Mouse (Mus musculus): ENCODE data around the gene Panx2. TPM values are rescaled to one million over a fixed set of nuclear protein-coding genes. Genes with fewer than 3 reads are reported as not detected.

Gene Panx2
- polyA plus RNA-seq, 1 experiment = 2.6 TPM

DNA sequence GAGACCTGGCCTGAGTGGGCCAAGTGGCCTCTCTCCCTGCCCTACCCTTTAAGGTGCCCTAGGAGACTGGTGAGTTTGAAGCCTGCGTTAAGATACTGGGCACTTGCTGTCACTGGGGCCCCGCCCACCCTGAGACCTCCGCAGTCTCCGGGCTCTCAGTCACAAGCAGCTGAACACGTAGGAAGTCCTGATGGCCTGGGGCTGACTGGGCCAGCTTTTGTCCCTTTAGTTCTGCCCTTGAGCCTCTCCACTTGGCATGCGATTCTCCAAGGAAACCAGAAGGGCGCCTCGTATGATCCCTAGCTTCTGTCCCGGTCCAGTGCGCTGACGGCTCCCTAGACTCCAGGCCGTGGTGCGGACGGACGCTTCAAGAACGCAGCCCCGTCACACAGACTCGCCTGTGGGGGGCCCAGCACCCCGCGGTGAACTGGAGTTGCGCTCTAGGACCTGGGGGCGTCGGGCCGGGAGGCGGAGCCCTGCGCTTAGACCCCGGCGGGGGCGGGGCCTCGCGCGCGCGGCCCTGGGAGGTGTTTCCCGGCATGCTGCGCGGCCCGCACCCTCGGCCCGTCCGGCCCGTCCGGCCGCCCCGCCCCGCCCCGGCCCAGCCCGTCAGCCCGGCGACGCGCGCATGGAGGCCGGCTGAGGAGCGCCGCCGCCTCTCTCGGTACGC lies 16.1 kb downstream of the Panx2 start:
- no peaks in the 10 kb centered on the region for H3K36me3 ChIP-seq (ENCODE audit: control insufficient read depth, insufficient read depth, low read length)
- H3K4me3 ChIP-seq (ENCODE audit: control insufficient read depth, low read depth, low read length) = peak overlapping the region; percentile 98
- no peaks in the 10 kb centered on the region for H3K27me3 ChIP-seq (ENCODE audit: control insufficient read depth, insufficient read depth, low read length)
- no peak for TF ChIP-seq POLR2A (IDR thresholded peaks at IDR 0.05; ENCODE audit: control insufficient read depth, low read depth, low read length)
- no peak for TF ChIP-seq CTCF (IDR thresholded peaks at IDR 0.05; ENCODE audit: control insufficient read depth, insufficient read depth, insufficient replicate concordance, low read depth, low read length)
- peaks cover 15% of the 10 kb centered on the region for H3K4me1 ChIP-seq (ENCODE audit: control insufficient read depth, insufficient read depth, low read length)
- peak overlapping the region; percentile 67 for H3K27ac ChIP-seq (ENCODE audit: control insufficient read depth, insufficient read depth, low read depth, low read length)

DNA sequence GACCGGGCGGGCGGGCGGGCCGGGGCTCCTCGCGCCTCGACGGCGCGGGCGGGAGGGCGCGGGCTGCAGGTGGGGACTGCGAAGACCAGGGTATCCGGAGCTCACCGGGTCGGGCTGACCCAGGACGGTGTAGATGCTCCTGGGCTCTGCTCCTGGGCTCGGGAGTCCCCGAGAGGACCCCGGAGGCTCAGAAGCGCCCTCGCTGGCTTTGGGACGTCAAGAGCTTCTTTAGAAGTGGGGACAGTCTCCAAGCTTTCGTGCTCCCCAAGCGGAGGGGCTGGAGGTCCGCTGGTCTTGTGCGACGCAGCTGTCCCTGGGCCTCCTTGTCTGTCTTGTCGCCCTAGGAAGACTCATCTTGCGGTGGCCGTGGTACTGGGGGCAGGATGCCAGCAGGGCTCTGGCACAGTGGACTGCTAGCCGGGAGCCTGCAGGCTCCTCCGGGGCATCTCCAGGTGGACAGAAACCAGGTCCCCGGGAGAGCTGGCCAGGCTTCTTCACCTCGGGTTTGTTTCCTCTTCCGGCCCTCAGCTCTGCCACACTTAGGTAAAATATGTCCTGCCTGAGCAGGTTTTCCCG lies 16.7 kb downstream of the Panx2 start:
- Histone ChIP-seq H3K4me1 (ENCODE audit: control insufficient read depth, insufficient read depth, low read length) (peaks cover 13% of the 10 kb centered on the region), H3K27me3 (ENCODE audit: control insufficient read depth, insufficient read depth, low read length) (no peaks in the 10 kb centered on the region), H3K27ac (ENCODE audit: control insufficient read depth, insufficient read depth, low read depth, low read length) (peak overlapping the region; percentile 73), H3K36me3 (ENCODE audit: control insufficient read depth, insufficient read depth, low read length) (no peaks in the 10 kb centered on the region), H3K4me3 (ENCODE audit: control insufficient read depth, low read depth, low read length) (peak overlapping the region; percentile 98)
- TF ChIP-seq POLR2A (IDR thresholded peaks at IDR 0.05; ENCODE audit: control insufficient read depth, low read depth, low read length) (no peak), CTCF (IDR thresholded peaks at IDR 0.05; ENCODE audit: control insufficient read depth, insufficient read depth, insufficient replicate concordance, low read depth, low read length) (no peak)

DNA sequence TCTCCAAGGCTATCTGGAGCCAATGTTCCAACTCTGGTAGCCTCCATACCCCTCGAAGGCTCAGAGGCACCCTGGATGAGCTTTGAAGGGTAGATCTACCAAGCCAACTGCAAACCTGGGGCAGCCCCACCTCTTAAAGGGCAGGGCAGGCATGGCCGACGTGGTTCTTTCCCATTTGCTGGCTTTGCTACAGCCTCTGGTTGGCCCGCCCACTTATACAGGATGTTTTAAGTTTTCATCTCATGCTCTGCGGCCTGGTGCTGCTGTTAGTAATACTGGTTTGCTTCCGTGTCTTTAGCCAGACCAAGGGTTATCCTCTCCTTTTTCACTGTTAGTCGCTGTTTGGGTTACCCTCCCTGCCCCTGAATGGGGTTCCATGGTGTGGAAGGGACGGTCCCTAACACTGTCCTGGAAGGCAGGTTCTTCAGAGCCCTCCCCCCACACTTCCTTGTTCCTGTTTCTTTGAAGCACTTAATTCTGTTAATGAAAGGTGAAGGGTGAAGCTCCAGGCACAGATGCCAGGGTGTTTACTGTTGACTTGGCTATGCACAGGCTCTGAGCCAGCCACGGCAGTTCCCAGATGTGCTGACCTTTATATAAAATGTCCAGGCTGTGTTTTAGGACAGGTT lies 18.8 kb downstream of the Panx2 start:
- H3K4me3 ChIP-seq (ENCODE audit: control insufficient read depth, low read depth, low read length) = no peak overlapping the region
- no peak for TF ChIP-seq POLR2A (IDR thresholded peaks at IDR 0.05; ENCODE audit: control insufficient read depth, low read depth, low read length)
- no peak for TF ChIP-seq CTCF (IDR thresholded peaks at IDR 0.05; ENCODE audit: control insufficient read depth, insufficient read depth, insufficient replicate concordance, low read depth, low read length)
- no peaks in the 10 kb centered on the region; the same call in 1 of the 2 replicates for H3K36me3 ChIP-seq (ENCODE audit: control insufficient read depth, insufficient read depth, low read length)
- no peak overlapping the region for H3K27ac ChIP-seq (ENCODE audit: control insufficient read depth, insufficient read depth, low read depth, low read length)
- peaks cover 13% of the 10 kb centered on the region for H3K4me1 ChIP-seq (ENCODE audit: control insufficient read depth, insufficient read depth, low read length)
- no peaks in the 10 kb centered on the region for H3K27me3 ChIP-seq (ENCODE audit: control insufficient read depth, insufficient read depth, low read length)

DNA sequence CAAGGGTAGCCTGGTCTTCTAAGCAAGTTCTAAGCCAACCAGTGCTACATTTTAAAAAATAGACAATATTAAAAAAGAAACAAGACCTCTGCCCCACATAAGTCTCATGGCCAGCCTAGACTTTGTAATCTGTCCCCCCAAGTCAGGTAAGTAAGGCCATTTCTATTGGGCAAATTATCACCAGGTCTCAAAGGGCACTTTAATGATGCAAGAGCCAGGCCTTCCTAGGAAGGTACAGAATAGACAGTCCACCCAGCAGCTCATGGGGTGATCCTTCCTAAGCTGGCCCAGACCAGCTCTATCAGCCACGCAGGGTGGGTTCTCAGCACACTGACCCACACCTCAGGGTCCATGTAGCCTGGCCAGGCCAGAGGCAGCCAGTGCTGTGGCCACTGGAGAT lies 24.4 kb downstream of the Panx2 start:
- H3K27ac ChIP-seq (ENCODE audit: control insufficient read depth, insufficient read depth, low read depth, low read length) = no peak overlapping the region
- no peaks in the 10 kb centered on the region; the same call in 1 of the 2 replicates for H3K36me3 ChIP-seq (ENCODE audit: control insufficient read depth, insufficient read depth, low read length)
- no peak overlapping the region for H3K4me3 ChIP-seq (ENCODE audit: control insufficient read depth, low read depth, low read length)
- no peak for TF ChIP-seq CTCF (IDR thresholded peaks at IDR 0.05; ENCODE audit: control insufficient read depth, insufficient read depth, insufficient replicate concordance, low read depth, low read length)
- no peaks in the 10 kb centered on the region for H3K4me1 ChIP-seq (ENCODE audit: control insufficient read depth, insufficient read depth, low read length)
- H3K27me3 ChIP-seq (ENCODE audit: control insufficient read depth, insufficient read depth, low read length) = no peaks in the 10 kb centered on the region

DNA sequence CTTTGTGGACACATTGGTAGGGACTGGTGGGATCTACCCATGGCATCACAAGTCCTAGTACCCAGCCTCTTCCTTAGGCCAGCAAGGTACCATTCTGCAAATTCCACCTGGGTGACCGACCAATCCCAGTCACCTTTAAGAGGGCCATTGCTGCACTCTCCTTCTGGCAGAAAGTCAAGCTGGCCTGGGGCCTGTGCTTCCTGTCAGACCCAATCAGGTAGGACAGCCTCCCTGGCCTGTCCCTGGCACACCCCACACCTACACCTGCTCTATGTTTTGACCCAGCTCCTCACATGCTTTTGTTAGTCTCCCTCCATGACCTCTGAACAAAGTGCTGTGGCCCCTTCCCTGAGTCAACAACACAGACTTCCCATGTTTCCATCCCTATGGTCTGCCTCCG lies 25.3 kb downstream of the Panx2 start:
- Histone ChIP-seq H3K4me3 (ENCODE audit: control insufficient read depth, low read depth, low read length) (no peak overlapping the region), H3K27ac (ENCODE audit: control insufficient read depth, insufficient read depth, low read depth, low read length) (no peak overlapping the region), H3K27me3 (ENCODE audit: control insufficient read depth, insufficient read depth, low read length) (no peaks in the 10 kb centered on the region), H3K4me1 (ENCODE audit: control insufficient read depth, insufficient read depth, low read length) (peaks cover 4% of the 10 kb centered on the region), H3K36me3 (ENCODE audit: control insufficient read depth, insufficient read depth, low read length) (no peaks in the 10 kb centered on the region; the same call in 1 of the 2 replicates)
- no peak for TF ChIP-seq POLR2A (IDR thresholded peaks at IDR 0.05; ENCODE audit: control insufficient read depth, low read depth, low read length)
- TF ChIP-seq CTCF (IDR thresholded peaks at IDR 0.05; ENCODE audit: control insufficient read depth, insufficient read depth, insufficient replicate concordance, low read depth, low read length) = no peak

DNA sequence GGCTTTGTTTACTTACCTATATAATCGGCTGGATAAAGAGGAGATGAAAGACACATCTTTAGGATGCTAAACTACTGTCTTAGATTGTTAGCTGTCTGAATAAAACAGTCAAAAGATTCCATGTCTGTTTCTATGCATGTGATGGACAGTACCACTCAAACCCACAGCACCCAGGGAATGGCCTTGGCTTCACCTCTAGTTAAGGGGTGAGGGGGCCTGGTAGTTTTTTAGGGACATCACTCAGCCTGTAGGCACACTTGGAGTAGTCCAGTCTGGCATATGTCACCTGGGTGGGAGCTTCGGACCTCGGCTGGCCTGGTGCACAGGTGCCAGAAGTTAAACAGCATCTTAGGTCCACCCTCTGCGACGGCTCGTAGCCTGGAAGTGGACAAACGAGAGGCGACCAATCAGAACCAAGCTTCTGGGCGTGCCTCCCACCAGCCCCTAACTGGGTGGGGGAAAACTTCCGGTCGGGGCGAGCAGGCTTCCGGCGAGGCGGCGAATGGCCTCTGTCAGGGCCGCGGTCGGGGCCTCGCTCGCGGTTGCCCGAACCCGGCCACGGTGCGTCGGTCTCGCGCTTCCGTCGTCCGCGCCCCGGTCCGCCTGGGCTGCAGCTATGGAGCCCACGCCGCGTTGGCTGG lies 29.2 kb downstream of the Panx2 start, which contains the start of gene Selenoo:
Selenoo (plus strand) TSS at position 478 of the 641 bp plus-strand sequence.
- Histone ChIP-seq H3K27ac (ENCODE audit: control insufficient read depth, insufficient read depth, low read depth, low read length) (peak within 1 kb of the TSS; percentile 52), H3K27me3 (ENCODE audit: control insufficient read depth, insufficient read depth, low read length) (no peaks in the 10 kb centered on the region), H3K4me1 (ENCODE audit: control insufficient read depth, insufficient read depth, low read length) (peaks cover 7% of the 10 kb centered on the region), H3K4me3 (ENCODE audit: control insufficient read depth, low read depth, low read length) (peak within 1 kb of the TSS; percentile 83), H3K36me3 (ENCODE audit: control insufficient read depth, insufficient read depth, low read length) (no peaks in the 10 kb centered on the region)
- TF ChIP-seq CTCF (IDR thresholded peaks at IDR 0.05; ENCODE audit: control insufficient read depth, insufficient read depth, insufficient replicate concordance, low read depth, low read length) = no peak
- TF ChIP-seq POLR2A (IDR thresholded peaks at IDR 0.05; ENCODE audit: control insufficient read depth, low read depth, low read length) = peak; percentile 84

Data from testis, adult 2 months (tissue).